Mouse (Mus musculus) Patski (cell line): ENCODE measurements around the gene Phxr2. TPM values are rescaled to one million over a fixed set of nuclear protein-coding genes. Genes with fewer than 3 reads are reported as not detected.

ENCODE experiments used
- ATAC-seq: fragments of 100-300 bp; one replicate; pipeline ENCODE4 v1.8.0; 2021
- CTCF ChIA-PET: fragments of 350-600 bp; sonication (Branson Sonifier 250); formaldehyde crosslinking; loops from one replicate; lab custom pipeline; 2022; ENCODE audit warnings: inconsistent platforms; lab: Charles Lee
- POLR2A ChIA-PET: fragments of 350-600 bp; sonication (Branson Sonifier 250); formaldehyde crosslinking; loops from one replicate; lab custom pipeline; 2022; ENCODE audit warnings: antibody characterized with exemption, inconsistent platforms; lab: Charles Lee
- DNase-seq: peaks from one replicate; pipeline ENCODE4 v3.0.0-alpha.2; 2011; ENCODE audit warnings: low read depth, low spot score
- H3K27me3 ChIP-seq: fragments of 371-371 bp; one replicate; pipeline ENCODE4 v1.5.1; 2021
- CTCF ChIP-seq: fragments of 100-300 bp; IDR thresholded peaks from one replicate; pipeline ENCODE4 v1.5.1; 2021
- in situ Hi-C: fragments of 300-500 bp; cut with MboI; formaldehyde crosslinking; loops from 3 replicates; pipeline ENCODE4 v1.11.1; 2018; ENCODE audit warnings: low pct_unique_long_range_greater_than_20kb, mixed read lengths
- polyA plus RNA-seq: library from polyadenylated mRNA; unstranded; gene quantifications from one replicate; pipeline ENCODE4 v1.2.3, GENCODE M21; 2021

Gene Phxr2
- polyA plus RNA-seq, 1 experiment from 2014 or later, result not detected

DNA sequence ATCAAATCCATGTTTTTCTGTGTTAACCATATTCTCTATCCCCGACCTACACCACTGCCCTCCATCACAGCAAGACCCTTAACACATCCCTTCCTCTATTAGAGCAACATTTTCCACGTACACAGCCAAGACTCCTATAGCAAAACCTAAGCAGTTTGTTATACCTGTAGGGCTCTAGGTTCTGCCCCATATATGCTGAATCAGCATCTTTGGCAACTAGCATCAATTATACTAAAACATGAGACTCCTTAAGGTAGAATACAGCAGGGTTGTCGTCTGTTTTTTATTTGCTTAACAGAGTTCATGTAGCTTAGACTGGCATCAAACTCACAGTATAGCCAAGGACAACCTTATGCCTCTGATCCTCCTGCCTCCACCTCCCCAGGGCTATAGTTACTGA, 20.6 kb downstream of the Phxr2 start:
- TF ChIP-seq CTCF, result no peak
- H3K27me3 ChIP-seq, result no peaks in the 10 kb centered on the region
- ATAC-seq (no peak), DNase-seq (no peak)
- ChIA-PET CTCF (interaction anchor here (1.5 kb wide), 1 partner anchor 9 kb away, joined by 5 read pairs; no protein-coding TSS in a partner anchor), POLR2A (interaction anchor here (1.2 kb wide), 1 partner anchor 9 kb away, joined by 4 read pairs; no protein-coding TSS in a partner anchor)
- in situ Hi-C loops, result no loop called here

DNA sequence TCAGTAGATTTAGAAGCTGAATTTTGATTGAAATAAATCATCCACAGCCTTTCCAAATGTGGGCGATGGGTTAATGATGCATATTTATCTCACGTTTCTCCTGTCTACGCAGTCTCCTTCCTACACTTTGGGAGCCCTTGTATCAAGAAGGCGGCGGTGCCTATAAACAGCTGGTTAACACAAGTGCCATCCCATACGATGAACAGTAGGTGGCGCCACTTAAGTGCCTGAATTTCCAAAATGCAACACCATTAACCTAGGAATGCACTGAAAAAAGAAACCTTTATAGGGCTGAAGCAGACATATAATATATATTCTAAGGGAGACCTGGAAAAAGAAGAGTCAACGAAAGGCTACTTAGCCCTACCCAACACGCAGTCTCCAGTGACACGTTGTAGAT, 28.8 kb downstream of the Phxr2 start:
- peak; percentile 57 for TF ChIP-seq CTCF
- CTCF ChIA-PET, result interaction anchor here (0.8 to 2.0 kb wide), 6 partner anchors 9 to 522 kb away, joined by 3 to 5 read pairs (median 4); no protein-coding TSS in a partner anchor

GRCm38 (mm10) chr10:99095114-99095513, 31.0 kb downstream of the Phxr2 start:
- in situ Hi-C loops, result loop anchor here (25.0 kb wide), 1 partner anchor 708 kb away; no protein-coding TSS in a partner anchor
- ChIA-PET CTCF (interaction anchor here (0.9 kb wide), 1 partner anchor 9 kb away, joined by 3 read pairs; no protein-coding TSS in a partner anchor), POLR2A (no interaction called here)
- TF ChIP-seq CTCF, result no peak
- peaks cover 4% of the 10 kb centered on the region for H3K27me3 ChIP-seq
- DNase-seq (no peak), ATAC-seq (no peak)

More for the DNA sequence above, 28.8 kb downstream of the Phxr2 start:
- in situ Hi-C loops, result loop anchor here (25.0 kb wide), 1 partner anchor 710 kb away; no protein-coding TSS in a partner anchor
- DNase-seq (no peak), ATAC-seq (no peak)
- POLR2A ChIA-PET, result no interaction called here
- H3K27me3 ChIP-seq, result no peaks in the 10 kb centered on the region

GRCm38 (mm10) chr10:99093364-99093763, 32.8 kb downstream of the Phxr2 start:
- in situ Hi-C loops, result loop anchor here (25.0 kb wide), 1 partner anchor 706 kb away; no protein-coding TSS in a partner anchor
- ChIA-PET CTCF (no interaction called here), POLR2A (no interaction called here)
- no peak for ATAC-seq
- peaks cover 4% of the 10 kb centered on the region for H3K27me3 ChIP-seq
- DNase-seq, result no peak
- no peak for TF ChIP-seq CTCF

DNA sequence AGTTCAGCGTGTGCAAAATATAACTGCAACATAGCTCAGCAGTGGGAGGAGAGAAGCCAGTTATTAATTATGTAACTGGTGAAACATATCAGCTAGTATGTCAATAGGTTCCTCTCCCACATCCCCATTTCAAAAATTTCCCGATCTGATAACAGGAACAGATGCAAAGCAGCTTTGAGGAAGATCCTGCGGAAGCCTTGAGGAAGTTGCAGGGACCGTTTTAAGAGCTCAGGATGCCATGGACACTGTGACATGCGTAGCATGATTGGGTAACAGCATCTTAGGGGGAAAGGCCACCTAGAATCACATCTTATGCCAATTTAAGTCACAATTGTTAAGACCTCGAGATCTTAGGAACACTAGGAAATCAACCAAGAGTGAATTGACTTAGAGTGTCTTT, 36.2 kb downstream of the Phxr2 start:
- CTCF ChIA-PET, result no interaction called here
- DNase-seq, result no peak
- POLR2A ChIA-PET, result no interaction called here
- in situ Hi-C loops, result loop anchor here (10.0 to 25.0 kb wide), 3 partner anchors 703 to 1375 kb away; no protein-coding TSS in a partner anchor
- no peak for ATAC-seq
- H3K27me3 ChIP-seq, result peaks cover 4% of the 10 kb centered on the region
- TF ChIP-seq CTCF, result no peak

DNA sequence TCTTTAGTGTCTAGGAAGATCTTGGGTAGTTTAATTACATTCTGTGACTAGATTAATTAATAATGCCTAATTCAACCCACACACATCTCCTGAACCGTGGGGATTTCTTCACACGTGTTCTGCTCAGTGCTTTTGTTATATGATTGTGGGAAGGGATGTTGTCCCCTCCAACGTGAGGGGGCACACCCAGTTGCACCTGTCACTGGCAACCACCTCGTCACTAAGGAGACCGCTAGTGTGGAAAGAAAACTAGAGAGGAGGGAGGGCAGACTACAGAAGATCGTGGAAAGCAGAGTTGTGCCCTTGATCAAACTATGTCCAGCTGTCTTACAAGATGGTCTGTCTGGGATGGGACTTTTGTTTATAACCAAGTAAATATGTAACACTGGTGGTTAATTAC, 40.1 kb downstream of the Phxr2 start:
- no peak for ATAC-seq
- ChIA-PET CTCF (interaction anchor here (0.9 to 1.5 kb wide), 5 partner anchors 9 to 599 kb away, joined by 3 read pairs; no protein-coding TSS in a partner anchor), POLR2A (no interaction called here)
- no peak for DNase-seq
- TF ChIP-seq CTCF, result no peak
- H3K27me3 ChIP-seq, result no peaks in the 10 kb centered on the region
- in situ Hi-C loops, result loop anchor here (10.0 to 25.0 kb wide), 3 partner anchors 699 to 1371 kb away; no protein-coding TSS in a partner anchor

DNA sequence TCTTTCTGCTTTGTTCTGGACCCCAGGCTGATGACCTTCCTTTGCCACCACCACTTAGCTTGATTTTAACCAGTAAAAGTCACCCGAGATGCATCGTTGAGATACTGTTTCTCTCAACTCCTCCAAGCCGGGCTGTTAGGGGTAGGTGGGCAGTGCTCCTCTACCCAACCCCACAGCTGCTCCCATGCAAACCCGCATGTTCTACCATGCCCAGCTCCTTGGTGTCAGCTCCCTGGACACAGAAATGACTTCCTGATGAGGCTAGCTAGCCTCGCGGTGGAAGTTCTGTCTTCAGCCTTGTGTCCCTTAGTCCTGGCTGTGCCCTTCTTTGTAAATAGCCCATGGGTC, 40.9 kb downstream of the Phxr2 start:
- no peak for TF ChIP-seq CTCF
- no peak for ATAC-seq
- no peak for DNase-seq
- no peaks in the 10 kb centered on the region for H3K27me3 ChIP-seq
- in situ Hi-C loops, result loop anchor here (10.0 to 25.0 kb wide), 3 partner anchors 698 to 1370 kb away; no protein-coding TSS in a partner anchor
- ChIA-PET CTCF (interaction anchor here (0.9 to 1.5 kb wide), 7 partner anchors 10 to 1242 kb away, joined by 3 to 5 read pairs (median 3); no protein-coding TSS in a partner anchor), POLR2A (no interaction called here)

- DNase-seq (no peak), ATAC-seq (peak; percentile 76)
- peak; percentile 96 for TF ChIP-seq CTCF
- ChIA-PET POLR2A (no interaction called here), CTCF (interaction anchor here (0.6 to 1.5 kb wide), 7 partner anchors 9 to 1241 kb away, joined by 3 to 5 read pairs (median 3); no protein-coding TSS in a partner anchor)
- H3K27me3 ChIP-seq, result no peaks in the 10 kb centered on the region
- in situ Hi-C loops, result loop anchor here (5.0 to 25.0 kb wide), 4 partner anchors 167 to 1370 kb away; no protein-coding TSS in a partner anchor
Observed at GRCm38 (mm10) chr10:99084397-99085239, 41.5 kb downstream of the Phxr2 start.

DNA sequence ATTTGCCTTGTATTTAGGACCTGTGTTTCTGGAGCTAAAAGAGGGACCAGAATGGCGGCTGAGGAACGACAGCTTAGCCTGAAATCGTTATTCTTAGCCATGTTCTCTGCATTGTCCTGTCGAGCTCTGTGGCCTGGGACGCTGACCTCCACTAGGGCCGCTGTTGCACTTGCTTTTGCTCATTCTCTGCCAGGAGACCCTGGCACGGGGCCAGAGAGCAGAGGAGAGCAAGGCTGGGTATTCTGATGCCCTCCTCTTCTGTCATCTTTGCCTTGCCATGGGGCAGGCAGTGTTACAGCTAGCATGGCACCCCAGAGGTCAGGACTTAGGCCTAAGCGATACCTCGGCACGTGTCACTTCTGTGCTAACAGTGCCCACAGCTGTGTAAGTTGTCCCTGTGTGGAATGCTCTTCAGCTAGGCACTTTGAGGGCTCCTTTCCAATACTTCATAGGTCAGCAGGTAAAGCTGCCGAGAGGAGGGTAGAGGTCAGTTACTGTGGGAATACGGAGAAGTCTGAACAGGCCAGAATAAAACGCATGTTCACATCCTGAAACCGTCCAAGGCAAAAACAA, 42.6 kb downstream of the Phxr2 start:
- in situ Hi-C loops, result loop anchor here (5.0 to 25.0 kb wide), 4 partner anchors 166 to 1369 kb away; no protein-coding TSS in a partner anchor
- no peaks in the 10 kb centered on the region for H3K27me3 ChIP-seq
- ChIA-PET CTCF (no interaction called here), POLR2A (no interaction called here)
- no peak for DNase-seq
- TF ChIP-seq CTCF, result no peak
- no peak for ATAC-seq

DNA sequence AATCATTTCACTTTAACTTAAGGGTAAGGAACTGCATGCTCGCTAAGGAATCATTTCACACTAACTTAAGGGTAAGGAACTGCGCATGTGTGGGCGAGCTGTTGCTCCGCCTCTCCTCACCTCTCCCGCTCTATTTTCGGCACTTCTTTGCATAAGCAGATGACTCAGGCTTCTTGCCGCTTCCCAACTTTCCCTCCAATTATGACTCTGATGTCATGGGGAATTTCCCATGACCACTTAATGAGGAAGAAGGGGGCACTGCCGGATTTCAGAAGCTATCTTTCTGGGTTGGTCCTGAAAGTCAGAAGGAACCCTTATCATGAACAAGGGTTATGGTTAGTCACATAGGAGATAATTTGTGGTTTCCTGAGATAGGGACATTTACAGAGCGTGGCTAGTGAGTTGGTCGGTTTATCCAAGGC, 44.5 kb downstream of the Phxr2 start:
- ATAC-seq (no peak), DNase-seq (no peak)
- POLR2A ChIA-PET, result no interaction called here
- no peaks in the 10 kb centered on the region for H3K27me3 ChIP-seq
- in situ Hi-C loops, result loop anchor here (5.0 to 25.0 kb wide), 4 partner anchors 164 to 1367 kb away; no protein-coding TSS in a partner anchor
- CTCF ChIA-PET, result no interaction called here
- no peak for TF ChIP-seq CTCF
